Mouse (Mus musculus) 3T3-L1 (cell line): Measurements from ENCODE around the gene Togaram2.
"Not testable (repeated sequence)": the region's sequence is repeated elsewhere in the genome, so short reads cannot be mapped to it uniquely, and the experiment has no call there.

Experiments used
- DNase-seq: peaks from one replicate; pipeline ENCODE4 v3.0.0-alpha.2; 2015; ENCODE audit warnings: low read depth, low spot score

Gene Togaram2

DNA sequence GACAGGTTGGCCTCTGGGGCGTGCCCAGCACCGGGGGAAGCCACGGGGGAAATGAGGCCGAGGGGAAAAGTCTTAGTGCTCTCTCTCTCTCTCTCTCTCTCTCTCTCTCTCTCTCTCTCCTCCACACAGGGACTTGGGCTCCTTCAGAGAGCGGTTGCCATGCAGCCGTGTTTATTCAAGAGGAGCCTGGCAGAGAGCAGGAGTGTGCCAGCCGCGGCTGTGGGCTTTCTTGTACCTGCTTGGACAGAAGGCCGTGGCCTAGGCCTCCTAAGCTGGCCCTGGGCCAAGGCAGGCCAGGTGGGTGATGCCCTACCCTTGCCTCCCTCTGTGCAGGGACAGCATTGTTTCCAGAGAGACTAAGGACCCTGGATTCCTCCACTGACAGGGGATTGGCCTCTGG, at the start of gene Togaram2:
TSS of gene Togaram2 (plus strand) at position 170 of the 400 bp plus-strand sequence.
- no peak for DNase-seq

GRCm38 (mm10) chr17:71631806-71632205, 41.3 kb upstream of the Togaram2 start:
- no peak for DNase-seq

GRCm38 (mm10) chr17:71633350-71633749, 39.7 kb upstream of the Togaram2 start:
- DNase-seq: no peak

GRCm38 (mm10) chr17:71636786-71637185, 36.3 kb upstream of the Togaram2 start:
- DNase-seq: no peak

DNA sequence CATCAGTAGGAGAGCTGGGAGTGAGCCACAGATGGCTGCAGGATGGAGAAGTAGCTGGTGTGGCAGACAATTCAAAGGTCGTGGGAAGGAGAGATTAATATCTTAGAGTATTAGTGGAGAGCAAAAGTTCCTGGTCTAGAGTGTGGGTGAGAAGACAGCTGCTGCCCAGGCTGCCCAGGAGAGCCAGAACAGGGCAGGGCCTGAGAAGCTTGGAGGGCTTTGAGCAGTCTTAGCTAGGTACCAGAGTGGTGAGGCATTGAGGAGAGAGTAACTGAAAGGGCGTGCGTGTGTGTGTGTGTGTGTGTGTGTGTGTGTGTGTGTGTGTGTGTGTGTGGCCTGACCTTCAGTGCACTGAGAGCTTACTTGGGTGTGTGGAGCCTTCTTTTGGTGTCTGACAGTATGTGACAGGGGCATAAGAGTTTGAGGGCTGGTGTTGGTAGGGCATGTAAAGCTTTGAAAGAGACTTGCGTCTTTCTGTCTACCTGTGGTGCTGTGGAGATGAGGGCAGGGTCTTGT, 35.3 kb upstream of the Togaram2 start:
- DNase-seq: no peak

DNA sequence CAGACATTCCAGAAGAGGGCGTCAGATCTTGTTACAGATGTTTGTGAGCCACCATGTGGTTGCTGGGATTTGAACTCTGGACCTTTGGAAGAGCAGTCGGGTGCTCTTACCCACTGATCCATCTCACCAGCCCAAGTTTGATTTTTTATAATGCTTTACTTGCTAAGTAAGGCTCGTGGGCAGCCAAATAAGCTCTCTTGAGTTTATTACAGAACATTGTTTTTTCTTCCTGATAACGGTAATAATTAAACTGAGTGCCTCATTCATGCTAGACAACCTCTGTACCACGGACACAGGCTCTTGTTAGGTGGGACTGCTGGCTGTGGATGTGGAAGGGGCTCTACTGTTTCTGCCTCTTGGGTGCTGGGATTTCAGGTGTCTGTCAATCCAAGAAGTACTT, 34.0 kb upstream of the Togaram2 start:
- not testable (repeated sequence) for DNase-seq

- no peak for DNase-seq
Measured at GRCm38 (mm10) chr17:71640421-71641085, 32.5 kb upstream of the Togaram2 start.

DNA sequence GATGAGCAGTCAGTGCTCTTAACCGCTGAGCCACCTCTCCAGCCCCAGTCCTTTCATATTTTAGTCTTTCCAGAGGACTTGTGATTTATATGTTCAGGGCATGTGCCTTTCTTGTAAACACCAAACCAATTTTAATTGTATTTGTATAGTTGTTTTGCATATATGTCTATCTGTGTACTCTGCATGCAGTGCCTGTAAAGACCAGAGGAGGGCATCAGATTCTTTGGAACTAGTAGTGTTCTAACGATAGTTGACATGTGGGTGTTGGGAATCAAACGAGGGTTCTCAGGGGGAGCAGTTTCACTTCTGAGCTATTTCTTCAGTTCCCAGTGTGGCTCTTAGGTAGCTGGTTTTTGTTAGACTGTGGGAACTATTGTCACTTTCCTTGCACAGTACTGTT, 30.9 kb upstream of the Togaram2 start:
- DNase-seq: peak; percentile 36

DNA sequence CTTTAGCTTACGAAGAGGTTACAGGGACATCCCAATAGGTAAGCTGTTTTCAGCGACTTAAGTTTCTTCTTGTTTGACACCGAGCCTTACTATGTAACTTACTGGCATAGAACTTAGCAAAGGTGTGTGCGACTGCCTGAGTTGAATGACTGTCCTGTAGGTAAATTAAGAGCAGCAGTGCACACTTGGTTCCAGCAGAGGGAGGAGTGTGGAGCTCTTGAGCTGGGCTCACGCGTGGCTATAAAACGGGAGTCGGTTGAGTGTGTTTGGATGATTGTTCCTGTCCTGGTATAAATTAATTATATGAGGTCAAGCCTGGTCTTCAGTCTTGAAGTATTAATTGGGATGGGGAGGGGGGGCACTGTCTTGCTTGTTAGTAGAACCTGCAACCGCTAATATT, 23.1 kb upstream of the Togaram2 start:
- no peak for DNase-seq

- no peak for DNase-seq
Measured at GRCm38 (mm10) chr17:71652495-71652894, 20.6 kb upstream of the Togaram2 start.

- peak; percentile 15 for DNase-seq
Measured at GRCm38 (mm10) chr17:71652934-71653333, 20.1 kb upstream of the Togaram2 start.

- DNase-seq: no peak
Measured at GRCm38 (mm10) chr17:71657521-71657920, 15.5 kb upstream of the Togaram2 start.

GRCm38 (mm10) chr17:71658666-71659065, 14.4 kb upstream of the Togaram2 start:
- no peak for DNase-seq

GRCm38 (mm10) chr17:71660390-71660789, 12.7 kb upstream of the Togaram2 start:
- no peak for DNase-seq

DNA sequence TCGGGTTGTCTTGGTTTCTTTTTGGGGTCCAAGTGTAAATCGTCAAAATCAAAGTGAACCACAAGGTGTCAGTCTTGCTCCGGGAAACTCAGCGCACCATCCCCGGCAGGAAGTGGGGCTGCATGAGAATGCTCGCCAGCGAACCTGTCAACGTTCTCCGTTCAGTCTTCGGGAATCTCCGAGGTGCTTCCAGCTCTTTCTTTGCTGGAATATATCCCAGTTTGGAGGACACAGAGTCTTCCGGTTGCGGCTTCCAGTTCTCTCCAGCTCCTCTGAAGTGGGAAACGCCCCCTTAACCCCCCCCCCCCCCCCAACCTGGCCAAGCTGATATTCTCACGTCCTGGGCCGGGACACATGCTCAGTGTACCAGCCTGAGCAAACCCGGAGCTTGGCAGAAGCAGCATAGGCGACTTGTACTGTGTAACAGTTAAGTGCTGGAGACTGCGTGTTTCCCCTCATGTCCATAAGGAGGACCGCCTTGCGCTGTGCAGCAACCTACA, 10.3 kb upstream of the Togaram2 start:
- DNase-seq: peak; percentile 86

DNA sequence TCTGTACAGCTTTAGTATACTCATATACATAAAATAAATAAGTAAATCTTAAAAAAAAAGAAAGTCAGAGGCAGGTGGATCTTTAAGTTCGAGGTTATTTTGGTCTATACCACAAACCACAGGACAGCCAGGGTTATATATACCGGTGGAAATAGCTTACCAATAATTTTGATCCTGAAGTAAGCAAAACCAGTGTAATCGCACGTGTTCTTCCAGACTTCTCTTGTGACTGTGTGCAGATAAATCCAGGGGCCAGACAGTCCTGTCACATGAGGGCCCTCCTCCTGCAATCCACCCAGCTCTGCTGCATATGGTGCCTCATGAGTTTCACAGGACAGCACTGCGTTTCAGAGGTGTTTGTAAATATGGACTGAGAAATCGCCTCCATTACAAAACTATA, 9.6 kb upstream of the Togaram2 start:
- DNase-seq: no peak

DNA sequence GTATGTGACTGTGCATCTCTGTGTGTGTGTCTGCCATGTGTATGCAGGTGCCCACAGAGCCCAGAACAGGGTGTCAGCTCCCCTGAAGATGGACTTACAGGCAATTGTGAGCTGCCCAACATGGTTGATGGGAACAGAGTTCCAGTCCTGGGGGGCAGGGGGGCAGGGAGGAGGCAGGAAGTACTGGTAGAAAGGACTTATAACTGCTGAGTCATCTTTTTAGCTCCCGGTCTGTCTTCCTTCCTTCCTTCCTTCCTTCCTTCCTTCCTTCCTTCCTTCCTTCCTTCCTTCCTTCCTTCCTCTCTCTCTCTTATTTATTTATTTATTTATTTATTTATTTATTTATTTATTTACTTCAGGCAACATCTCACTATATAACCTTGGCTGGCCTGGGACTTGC, 8.9 kb upstream of the Togaram2 start:
- no peak for DNase-seq

DNA sequence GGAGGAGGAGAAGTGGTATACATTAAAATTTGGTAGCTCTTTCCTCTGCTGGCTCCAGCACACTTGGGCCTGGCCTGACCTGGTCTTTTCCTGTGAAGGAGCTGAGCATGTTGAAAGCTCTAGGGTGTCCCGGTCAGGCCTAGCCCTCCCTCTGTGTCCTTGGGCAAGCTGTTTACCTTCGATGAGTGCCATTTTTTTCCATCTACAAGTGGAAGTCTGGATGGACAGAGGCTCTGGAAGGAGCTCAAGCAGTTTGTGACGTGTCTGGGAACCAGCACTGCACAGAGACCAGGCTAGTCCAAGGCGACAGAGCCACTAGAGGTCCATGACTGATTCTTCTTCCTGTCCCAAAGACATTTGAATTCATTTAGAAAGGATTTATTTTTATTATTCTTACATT, 7.9 kb upstream of the Togaram2 start:
- DNase-seq: no peak

GRCm38 (mm10) chr17:71669511-71669910, 3.5 kb upstream of the Togaram2 start:
- no peak for DNase-seq

DNA sequence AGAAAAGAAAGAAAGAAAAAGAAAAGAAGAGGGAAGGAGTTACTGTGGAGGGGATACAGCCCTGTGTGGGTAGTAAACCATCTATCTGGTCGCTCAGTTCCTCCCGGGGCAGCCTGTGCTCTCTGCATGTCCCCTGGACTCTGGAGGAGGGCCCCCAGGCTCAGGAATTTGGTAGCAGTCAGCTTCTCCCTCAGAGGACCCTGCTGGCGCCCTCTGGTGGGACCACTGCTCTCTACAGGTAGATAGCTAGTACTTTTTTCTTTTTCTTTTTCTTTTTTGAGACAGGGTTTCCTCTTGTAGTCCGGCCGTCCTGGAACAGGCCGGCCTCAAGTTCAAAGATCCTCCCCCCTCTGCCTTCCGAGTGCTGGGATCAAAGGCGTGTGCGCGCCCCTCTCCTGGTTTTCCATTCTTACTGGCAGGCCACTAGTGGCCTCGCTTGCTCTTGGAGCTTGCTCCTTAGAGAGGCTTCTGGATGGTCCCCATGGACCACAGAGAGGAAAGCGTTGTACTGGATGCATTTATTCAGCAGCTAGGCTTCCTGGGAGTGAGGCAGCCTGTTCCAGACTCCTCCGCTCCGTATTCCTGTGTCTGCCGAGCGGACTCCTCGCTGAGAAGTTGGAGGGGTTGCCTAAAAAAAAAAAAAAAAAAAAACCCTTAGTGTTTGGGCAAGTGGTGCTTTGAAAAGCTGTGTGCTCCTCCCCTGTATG, 1.1 kb upstream of the Togaram2 start:
- DNase-seq: peak; percentile 56

- no peak for DNase-seq
Measured at GRCm38 (mm10) chr17:71673936-71674335, 875 bp downstream of the Togaram2 start.

- no peak for DNase-seq
Measured at GRCm38 (mm10) chr17:71674886-71675285, 1.8 kb downstream of the Togaram2 start.

DNA sequence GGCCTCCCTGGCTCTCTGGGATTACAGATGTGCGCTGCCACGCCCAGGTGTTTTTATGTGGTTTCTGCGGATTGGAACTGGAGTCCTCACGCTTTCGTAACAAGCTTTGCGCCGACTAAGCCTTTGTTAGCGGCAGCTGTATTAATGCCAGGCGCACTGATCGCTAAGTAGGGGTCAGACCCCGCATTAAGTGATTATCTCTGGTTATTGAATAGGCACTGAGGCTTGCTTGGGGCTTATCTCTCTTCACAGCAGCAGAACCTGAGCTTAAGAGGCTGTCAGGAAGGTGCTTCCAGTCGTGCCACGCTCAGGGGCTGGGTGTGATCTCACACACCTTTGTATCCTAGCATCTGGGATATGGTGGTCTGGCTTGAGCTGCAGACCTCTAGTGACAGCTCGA, 8.6 kb downstream of the Togaram2 start:
- no peak for DNase-seq
